Mouse (Mus musculus) spleen, adult 2 months (tissue): ENCODE results near the gene Elovl7. TPM values are rescaled to one million over a fixed set of nuclear protein-coding genes. Genes with fewer than 3 reads are reported as not detected.

ENCODE experiments used
- DNase-seq, 2 experiments: peaks; one replicate each; pipeline versions ENCODE4 v3.0.0 to v3.0.0-alpha.2; 2012 to 2021; ENCODE audit warnings: low spot score in 2 of 2, low read depth in 1 of 2
- H3K27ac ChIP-seq: fragments of 200-500 bp; 2 replicates; pipeline ENCODE4 v1.5.1; 2012; ENCODE audit warnings: low read length, inconsistent platforms; ENCODE audit not compliant: insufficient read depth
- H3K27me3 ChIP-seq: fragments of 200-500 bp; 2 replicates; pipeline ENCODE4 v1.6.1; 2012; ENCODE audit warnings: mild to moderate bottlenecking, moderate library complexity, low read length, inconsistent platforms; ENCODE audit not compliant: control insufficient read depth, insufficient read depth
- H3K36me3 ChIP-seq: fragments of 200-500 bp; 2 replicates; pipeline ENCODE4 v1.6.1; 2012; ENCODE audit warnings: mild to moderate bottlenecking, low read length, inconsistent platforms; ENCODE audit not compliant: control insufficient read depth, insufficient read depth
- H3K4me1 ChIP-seq: fragments of 200-500 bp; 2 replicates; pipeline ENCODE4 v1.6.1; 2011; ENCODE audit warnings: inconsistent platforms; ENCODE audit not compliant: control insufficient read depth, insufficient read depth, insufficient read length
- H3K4me3 ChIP-seq: fragments of 200-500 bp; 2 replicates; pipeline ENCODE4 v1.5.1; 2011; ENCODE audit warnings: mild to moderate bottlenecking, inconsistent platforms; ENCODE audit not compliant: insufficient read depth, insufficient read length; ENCODE audit errors: extremely low read depth
- CTCF ChIP-seq: fragments of 200-500 bp; IDR thresholded peaks from 2 replicates; pipeline ENCODE4 v1.5.1; 2011; ENCODE audit warnings: mild to moderate bottlenecking, inconsistent platforms; ENCODE audit not compliant: insufficient read depth, insufficient read length, insufficient replicate concordance; ENCODE audit errors: extremely low read depth
- POLR2A ChIP-seq: fragments of 200-500 bp; IDR thresholded peaks from 2 replicates; pipeline ENCODE4 v1.6.1; 2011; ENCODE audit warnings: low read depth, low read length, inconsistent platforms
- WGBS: fragments of 180-500 bp; shearing (Covaris S2); methylation state at CpG from one replicate; pipeline ENCODE4 v1.1.7; 2018; 5-methylcytosine and 5-hydroxymethylcytosine counted together
- polyA plus RNA-seq: library from polyadenylated mRNA; depleted of rRNA; stranded (reverse); fragments of >200 nt; gene quantifications from 2 replicates; pipeline ENCODE4 v1.2.3, GENCODE M21; 2012; rRNA removed

The Elovl7 gene
- polyA plus RNA-seq, 1 experiment = 0.37 TPM

DNA sequence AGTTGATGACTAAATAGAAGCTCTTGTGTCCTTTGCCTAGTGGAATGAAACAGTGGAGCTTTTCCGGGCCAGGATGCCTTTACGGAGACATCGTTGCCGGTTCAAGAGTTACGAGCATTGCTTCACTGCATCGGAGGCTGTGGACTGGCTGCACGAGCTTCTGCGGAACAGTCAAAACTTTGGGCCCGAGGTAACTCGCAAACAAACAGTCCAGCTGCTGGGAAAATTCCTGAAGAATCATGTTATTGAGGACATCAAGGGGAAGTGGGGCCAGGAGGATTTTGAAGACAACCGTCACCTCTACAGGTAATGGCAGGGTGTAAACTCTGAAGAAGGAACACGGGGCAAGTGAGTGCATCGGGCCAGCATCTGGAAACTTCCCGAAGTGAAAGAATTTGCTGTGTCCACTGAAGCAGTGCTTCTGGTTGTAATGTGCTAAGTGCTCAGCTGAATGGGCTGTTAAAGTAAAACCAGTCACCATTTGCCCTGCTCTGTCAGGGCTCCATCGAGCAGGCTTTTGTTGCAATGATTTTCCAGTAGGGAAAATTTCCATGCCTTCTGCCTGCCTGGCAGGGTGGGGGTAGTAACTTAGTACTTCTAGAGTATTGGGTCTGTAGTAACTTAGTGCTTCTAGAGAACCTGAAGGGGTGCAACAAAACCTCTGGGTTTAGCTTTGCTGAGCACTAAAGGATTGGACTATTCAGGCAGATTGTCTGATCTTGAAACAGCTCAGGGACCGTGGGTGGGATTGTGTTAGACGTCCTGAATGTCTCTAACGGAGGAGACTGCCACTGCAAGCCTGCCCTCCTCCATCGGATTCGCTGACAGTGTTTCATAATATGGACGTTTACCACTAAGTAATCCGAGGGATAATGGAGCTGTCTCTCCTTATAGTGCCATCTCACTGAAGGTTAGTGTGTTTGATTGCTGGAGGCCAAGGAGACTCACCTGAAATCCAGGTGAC, 109.9 kb downstream of the Elovl7 start:
- H3K27me3 ChIP-seq = no peaks in the 10 kb centered on the region
- H3K27ac ChIP-seq = no peak overlapping the region
- H3K4me1 ChIP-seq = no peaks in the 10 kb centered on the region
- 96% methylated on average over 22 of the region's 22 CpGs for WGBS
- no peaks in the 10 kb centered on the region; the same call in 1 of the 2 replicates for H3K36me3 ChIP-seq
- H3K4me3 ChIP-seq = no peak overlapping the region
- DNase-seq = no peak
- TF ChIP-seq POLR2A (no peak), CTCF (no peak)

DNA sequence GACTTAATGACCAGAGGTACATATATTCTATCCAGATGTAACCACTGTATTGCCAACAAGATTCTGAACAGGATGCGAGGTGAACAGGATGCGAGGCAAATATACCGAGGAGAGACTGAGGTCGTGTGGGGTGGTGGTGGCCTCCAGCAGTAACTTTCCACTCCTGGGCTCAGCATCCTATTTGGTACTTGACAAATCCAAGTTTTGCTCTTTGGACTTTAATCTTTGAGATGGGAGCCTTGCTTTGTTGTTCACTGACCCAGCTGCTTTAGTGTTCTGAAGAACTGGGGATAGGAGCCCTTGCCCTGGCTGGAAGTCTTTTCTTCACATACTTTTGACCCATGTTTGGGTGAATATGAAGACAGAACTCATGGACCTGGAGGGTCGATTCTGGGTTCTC, 111.7 kb downstream of the Elovl7 start:
- Histone ChIP-seq H3K4me1 (no peaks in the 10 kb centered on the region), H3K27me3 (no peaks in the 10 kb centered on the region), H3K4me3 (no peak overlapping the region), H3K27ac (no peak overlapping the region), H3K36me3 (no peaks in the 10 kb centered on the region; the same call in 1 of the 2 replicates)
- TF ChIP-seq CTCF (no peak), POLR2A (no peak)
- WGBS = 89% methylated on average over 5 of the region's 5 CpGs
- DNase-seq = no peak

DNA sequence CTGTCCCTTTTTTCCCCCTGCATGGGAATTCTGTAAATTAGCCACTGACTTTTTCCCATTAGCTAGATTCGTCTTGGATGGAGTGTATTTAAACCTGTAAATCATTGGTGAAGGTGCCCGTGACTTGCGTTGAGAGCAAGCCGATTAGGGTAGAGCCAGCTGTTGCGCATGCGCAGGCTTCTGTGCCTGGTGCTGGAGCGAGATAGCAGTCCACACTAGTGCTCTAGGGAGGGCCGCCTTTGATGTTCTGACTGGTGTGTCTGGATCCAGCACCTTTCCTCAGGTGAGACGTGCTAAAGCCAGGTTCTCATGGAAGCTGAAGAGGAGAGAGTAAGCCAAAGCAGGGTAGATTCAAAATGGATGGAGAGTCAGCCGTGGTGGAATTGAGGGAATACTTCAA, 112.1 kb downstream of the Elovl7 start:
- Histone ChIP-seq H3K27me3 (no peaks in the 10 kb centered on the region), H3K36me3 (no peaks in the 10 kb centered on the region; the same call in 1 of the 2 replicates), H3K4me3 (no peak overlapping the region), H3K4me1 (no peaks in the 10 kb centered on the region), H3K27ac (no peak overlapping the region)
- WGBS = 95% methylated on average over 10 of the region's 10 CpGs
- TF ChIP-seq POLR2A (no peak), CTCF (no peak)
- no peak for DNase-seq

DNA sequence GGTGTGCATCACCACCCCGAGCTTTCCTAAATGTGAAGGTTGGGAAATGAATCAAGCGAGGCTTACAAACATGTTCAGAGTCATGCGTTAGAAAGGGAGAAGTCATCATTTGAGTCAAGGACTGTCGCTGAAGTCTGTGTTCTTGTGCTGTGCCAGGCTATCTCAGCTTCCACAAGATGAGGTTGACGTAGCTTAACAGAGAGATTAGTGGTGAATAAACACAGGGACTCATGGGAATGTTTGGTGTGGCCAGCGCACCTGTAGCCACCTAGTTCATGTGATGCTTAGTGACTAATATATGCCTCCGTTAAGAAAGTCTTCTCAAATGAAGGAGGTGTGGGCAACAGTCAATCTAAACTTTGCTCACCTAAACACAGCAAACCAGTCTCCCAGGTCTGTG, 112.8 kb downstream of the Elovl7 start:
- H3K27me3 ChIP-seq = no peaks in the 10 kb centered on the region
- WGBS = 93% methylated on average over 7 of the region's 7 CpGs
- no peaks in the 10 kb centered on the region; the same call in 1 of the 2 replicates for H3K36me3 ChIP-seq
- no peaks in the 10 kb centered on the region for H3K4me1 ChIP-seq
- no peak overlapping the region for H3K4me3 ChIP-seq
- no peak overlapping the region for H3K27ac ChIP-seq
- no peak for TF ChIP-seq CTCF
- no peak for TF ChIP-seq POLR2A
- DNase-seq = no peak

DNA sequence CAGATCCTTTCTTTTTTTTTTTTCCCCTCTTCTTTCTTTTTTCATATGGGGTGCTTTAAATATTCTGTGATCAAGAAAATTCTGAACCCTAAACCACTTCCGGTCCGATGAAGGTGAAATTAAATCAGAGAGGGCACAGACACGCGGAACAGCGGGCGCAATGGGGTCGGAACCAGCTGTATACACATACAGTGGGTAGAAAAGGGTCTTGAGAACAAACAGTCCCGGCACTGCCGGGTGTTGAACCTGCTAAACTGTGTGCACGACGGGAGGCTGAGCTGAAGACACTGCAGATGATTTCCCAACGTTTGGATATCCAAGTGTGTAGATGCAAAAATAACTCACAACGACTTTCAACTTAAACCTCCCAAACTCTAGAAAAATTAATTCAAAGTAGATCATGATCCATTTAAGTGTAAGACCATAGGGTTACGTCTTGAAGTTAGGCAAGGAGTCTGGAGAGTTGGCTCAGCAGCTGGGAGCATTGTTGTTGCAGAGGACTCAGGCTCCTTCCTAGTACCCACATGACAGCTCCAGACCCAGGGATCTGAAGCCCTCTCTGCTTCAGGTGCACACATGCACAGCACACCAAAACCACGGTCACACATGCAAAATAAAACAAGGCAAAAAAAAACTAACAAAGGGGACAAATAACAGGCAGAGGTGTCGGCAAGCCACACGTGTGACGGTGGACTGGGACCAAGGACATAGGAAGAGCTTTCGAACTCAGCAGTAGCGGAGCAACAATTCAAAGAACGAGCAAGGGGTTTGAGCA, 114.4 kb downstream of the Elovl7 start:
- H3K27ac ChIP-seq = no peak overlapping the region
- no peaks in the 10 kb centered on the region for H3K27me3 ChIP-seq
- H3K36me3 ChIP-seq = no peaks in the 10 kb centered on the region; the same call in 1 of the 2 replicates
- WGBS = 95% methylated on average over 21 of the region's 21 CpGs
- H3K4me1 ChIP-seq = no peaks in the 10 kb centered on the region
- H3K4me3 ChIP-seq = no peak overlapping the region
- no peak for TF ChIP-seq POLR2A
- TF ChIP-seq CTCF = no peak
- DNase-seq = no peak

DNA sequence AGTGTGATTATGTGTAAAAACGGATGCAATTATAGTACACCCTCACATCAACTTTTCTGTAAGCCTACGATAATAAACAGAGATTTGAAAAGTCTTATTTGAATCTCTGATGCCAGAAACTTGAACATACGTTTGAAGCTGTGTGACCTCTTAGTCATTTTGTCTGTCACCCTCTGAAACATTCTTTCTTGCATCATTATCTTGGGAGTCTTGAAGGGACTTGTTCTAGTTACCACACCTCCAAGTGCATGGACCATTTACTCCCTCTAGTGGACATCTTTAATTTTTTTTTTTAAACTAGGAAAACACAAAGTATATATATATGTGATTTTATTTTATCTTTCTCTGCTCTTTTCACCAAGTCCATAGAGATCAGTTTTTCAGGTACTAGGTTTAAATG, 115.5 kb downstream of the Elovl7 start:
- no peaks in the 10 kb centered on the region; the same call in 1 of the 2 replicates for H3K36me3 ChIP-seq
- H3K4me1 ChIP-seq = no peaks in the 10 kb centered on the region
- H3K4me3 ChIP-seq = no peak overlapping the region
- no peak for DNase-seq
- 66% methylated on average over 3 of the region's 3 CpGs for WGBS
- H3K27ac ChIP-seq = no peak overlapping the region
- TF ChIP-seq POLR2A (no peak), CTCF (no peak)
- no peaks in the 10 kb centered on the region for H3K27me3 ChIP-seq

Other genes starting within 250 kb of the Elovl7 start
- gene Smim15, start 170.0 kb upstream of the Elovl7 start, polyA plus RNA-seq = 3.8 and 4.3 TPM in 2 replicates
- gene Ndufaf2, start 55.8 kb upstream of the Elovl7 start, polyA plus RNA-seq = 1.4 and 2.0 TPM in 2 replicates
- gene Ercc8, start 55.7 kb upstream of the Elovl7 start, polyA plus RNA-seq = 5.2 and 5.7 TPM in 2 replicates
- 1.6 and 1.7 TPM in 2 replicates for gene Depdc1b, start 101.9 kb downstream of the Elovl7 start, polyA plus RNA-seq
- 4.8 and 5.7 TPM in 2 replicates for gene Pde4d, start 235.5 kb downstream of the Elovl7 start, polyA plus RNA-seq